Mouse (Mus musculus): ENCODE data around the gene Atp5g1.

The Atp5g1 gene

GRCm38 (mm10) chr11:96071013-96071412 is 4.5 kb downstream of the Atp5g1 start:
- DNase-seq: no peak

- no peak for DNase-seq
Measured at GRCm38 (mm10) chr11:96070353-96070752, 5.1 kb downstream of the Atp5g1 start.

GRCm38 (mm10) chr11:96068231-96068630 is 7.2 kb downstream of the Atp5g1 start:
- DNase-seq: no peak

GRCm38 (mm10) chr11:96065215-96065911 is 10.1 kb downstream of the Atp5g1 start, which contains the start of gene Ube2z:
Gene Ube2z, minus strand, starts transcription at chr11:96065388.
- peak; percentile 99 to 100 for DNase-seq

- DNase-seq: no peak
Measured at GRCm38 (mm10) chr11:96064521-96065214, 10.8 kb downstream of the Atp5g1 start.

- DNase-seq: no peak
Measured at GRCm38 (mm10) chr11:96058309-96058708, 17.2 kb downstream of the Atp5g1 start.

GRCm38 (mm10) chr11:96050854-96051253 is 24.6 kb downstream of the Atp5g1 start:
- DNase-seq: no peak

- peak in 1 of 2 experiments; percentile 29 for DNase-seq
Measured at GRCm38 (mm10) chr11:96049939-96050338, 25.5 kb downstream of the Atp5g1 start.

GRCm38 (mm10) chr11:96047469-96048373 is 27.7 kb downstream of the Atp5g1 start:
- DNase-seq: no peak

- DNase-seq: no peak
Measured at GRCm38 (mm10) chr11:96046793-96047192, 28.7 kb downstream of the Atp5g1 start.

- DNase-seq: no peak
Measured at GRCm38 (mm10) chr11:96046028-96046427, 29.4 kb downstream of the Atp5g1 start.

- DNase-seq: no peak
Measured at GRCm38 (mm10) chr11:96044803-96045567, 30.5 kb downstream of the Atp5g1 start.

GRCm38 (mm10) chr11:96038560-96038959 is 36.9 kb downstream of the Atp5g1 start:
- no peak for DNase-seq

GRCm38 (mm10) chr11:96037499-96037898 is 38.0 kb downstream of the Atp5g1 start:
- DNase-seq: no peak

- DNase-seq: peak in 1 of 2 experiments; percentile 59
Measured at GRCm38 (mm10) chr11:96035133-96035532, 40.3 kb downstream of the Atp5g1 start.

GRCm38 (mm10) chr11:96034596-96035052 is 40.8 kb downstream of the Atp5g1 start, which contains the start of gene Snf8:
Gene Snf8, plus strand, starts transcription at chr11:96034885.
- peak; percentile 98 for DNase-seq

GRCm38 (mm10) chr11:96034116-96034515 is 41.4 kb downstream of the Atp5g1 start:
- no peak for DNase-seq

GRCm38 (mm10) chr11:96033264-96033663 is 42.2 kb downstream of the Atp5g1 start:
- no peak for DNase-seq

- DNase-seq: no peak
Measured at GRCm38 (mm10) chr11:96031701-96032100, 43.8 kb downstream of the Atp5g1 start.

GRCm38 (mm10) chr11:96030571-96030970 is 44.9 kb downstream of the Atp5g1 start:
- DNase-seq: no peak

GRCm38 (mm10) chr11:96028130-96028529 is 47.3 kb downstream of the Atp5g1 start:
- DNase-seq: no peak

GRCm38 (mm10) chr11:96020622-96021021 is 54.8 kb downstream of the Atp5g1 start:
- DNase-seq: no peak
